Mouse (Mus musculus): ENCODE measurements around the gene Il31ra. TPM values are rescaled to one million over a fixed set of nuclear protein-coding genes. Genes with fewer than 3 reads are reported as not detected.
"Not testable (repeated sequence)": the region's sequence is repeated elsewhere in the genome, so short reads cannot be mapped to it uniquely, and the experiment has no call there.

The Il31ra gene
- polyA plus RNA-seq, 1 experiment from 2014 or later, result 0.13 TPM

- Histone ChIP-seq H3K4me3 (no peak overlapping the region), H3K36me3 (no peaks in the 10 kb centered on the region), H3K27me3 (ENCODE audit: insufficient read depth, poor library complexity, severe bottlenecking) (no peaks in the 10 kb centered on the region), H3K27ac (no peak overlapping the region), H3K4me1 (no peaks in the 10 kb centered on the region), H3K9me3 (no peaks in the 10 kb centered on the region)
- DNase-seq (ENCODE audit: low spot score), result no peak
Observed at GRCm38 (mm10) chr13:112589625-112590024, 4.5 kb downstream of the Il31ra start.

- Histone ChIP-seq H3K27ac (no peak overlapping the region), H3K36me3 (no peaks in the 10 kb centered on the region), H3K9me3 (no peaks in the 10 kb centered on the region), H3K4me1 (no peaks in the 10 kb centered on the region), H3K27me3 (ENCODE audit: insufficient read depth, poor library complexity, severe bottlenecking) (no peaks in the 10 kb centered on the region), H3K4me3 (no peak overlapping the region)
- 49% methylated on average over 7 of the region's 7 CpGs for WGBS
- DNase-seq (ENCODE audit: low spot score), result no peak
Observed at GRCm38 (mm10) chr13:112584556-112585237, 9.5 kb downstream of the Il31ra start.

- Histone ChIP-seq H3K27ac (no peak overlapping the region), H3K27me3 (ENCODE audit: insufficient read depth, poor library complexity, severe bottlenecking) (no peaks in the 10 kb centered on the region), H3K36me3 (no peaks in the 10 kb centered on the region), H3K9me3 (no peaks in the 10 kb centered on the region), H3K4me3 (no peak overlapping the region), H3K4me1 (no peaks in the 10 kb centered on the region)
- WGBS, result 87% methylated on average over 8 of the region's 8 CpGs
- DNase-seq (ENCODE audit: low spot score), result no peak
Observed at GRCm38 (mm10) chr13:112582291-112582690, 11.9 kb downstream of the Il31ra start.

- Histone ChIP-seq H3K27ac (no peak overlapping the region), H3K27me3 (ENCODE audit: insufficient read depth, poor library complexity, severe bottlenecking) (no peaks in the 10 kb centered on the region), H3K9me3 (no peaks in the 10 kb centered on the region), H3K36me3 (no peaks in the 10 kb centered on the region), H3K4me3 (no peak overlapping the region), H3K4me1 (no peaks in the 10 kb centered on the region)
- no peak for DNase-seq (ENCODE audit: low spot score)
- WGBS, result 84% methylated on average over 3 of the region's 3 CpGs
Observed at GRCm38 (mm10) chr13:112581796-112582195, 12.4 kb downstream of the Il31ra start.

GRCm38 (mm10) chr13:112580590-112581320 is 13.4 kb downstream of the Il31ra start:
- Histone ChIP-seq H3K27ac (no peak overlapping the region), H3K36me3 (no peaks in the 10 kb centered on the region), H3K27me3 (ENCODE audit: insufficient read depth, poor library complexity, severe bottlenecking) (no peaks in the 10 kb centered on the region), H3K9me3 (no peaks in the 10 kb centered on the region), H3K4me3 (no peak overlapping the region), H3K4me1 (no peaks in the 10 kb centered on the region)
- DNase-seq (ENCODE audit: low spot score), result no peak
- 53% methylated on average over 11 of the region's 11 CpGs for WGBS

- H3K27me3 ChIP-seq (ENCODE audit: insufficient read depth, poor library complexity, severe bottlenecking); H3K4me1 ChIP-seq; H3K9me3 ChIP-seq; H3K36me3 ChIP-seq; H3K27ac ChIP-seq; H3K4me3 ChIP-seq; DNase-seq (ENCODE audit: low spot score): not testable (repeated sequence)
- 94% methylated on average over 11 of the region's 11 CpGs for whole genome bisulfite sequencing
Observed at GRCm38 (mm10) chr13:112578041-112578440, 16.1 kb downstream of the Il31ra start.

- Histone ChIP-seq H3K27me3 (ENCODE audit: insufficient read depth, poor library complexity, severe bottlenecking) (no peaks in the 10 kb centered on the region), H3K4me1 (no peaks in the 10 kb centered on the region), H3K9me3 (no peaks in the 10 kb centered on the region), H3K36me3 (no peaks in the 10 kb centered on the region), H3K27ac (no peak overlapping the region), H3K4me3 (no peak overlapping the region)
- no peak for DNase-seq (ENCODE audit: low spot score)
Observed at GRCm38 (mm10) chr13:112573800-112574199, 20.4 kb downstream of the Il31ra start.

- H3K27me3 ChIP-seq (ENCODE audit: insufficient read depth, poor library complexity, severe bottlenecking), result no peaks in the 10 kb centered on the region
- DNase-seq (ENCODE audit: low spot score), result no peak
- no peak overlapping the region for H3K27ac ChIP-seq
- no peaks in the 10 kb centered on the region for H3K4me1 ChIP-seq
- no peak overlapping the region for H3K4me3 ChIP-seq
- H3K36me3 ChIP-seq, result no peaks in the 10 kb centered on the region
- 82% methylated on average over 5 of the region's 5 CpGs for WGBS
- H3K9me3 ChIP-seq, result no peaks in the 10 kb centered on the region
Observed at GRCm38 (mm10) chr13:112570768-112571167, 23.4 kb downstream of the Il31ra start.

- no peak for DNase-seq (ENCODE audit: low spot score)
- Histone ChIP-seq H3K4me3 (no peak overlapping the region), H3K27ac (no peak overlapping the region), H3K9me3 (no peaks in the 10 kb centered on the region), H3K36me3 (no peaks in the 10 kb centered on the region), H3K4me1 (no peaks in the 10 kb centered on the region), H3K27me3 (ENCODE audit: insufficient read depth, poor library complexity, severe bottlenecking) (no peaks in the 10 kb centered on the region)
- 64% methylated on average over 4 of the region's 4 CpGs for WGBS
Observed at GRCm38 (mm10) chr13:112569606-112570005, 24.6 kb downstream of the Il31ra start.

- no peaks in the 10 kb centered on the region for H3K36me3 ChIP-seq
- no peaks in the 10 kb centered on the region for H3K4me1 ChIP-seq
- WGBS, result 85% methylated on average over 6 of the region's 6 CpGs
- H3K27me3 ChIP-seq (ENCODE audit: insufficient read depth, poor library complexity, severe bottlenecking), result no peaks in the 10 kb centered on the region
- H3K4me3 ChIP-seq, result no peak overlapping the region
- H3K9me3 ChIP-seq, result no peaks in the 10 kb centered on the region
- no peak overlapping the region for H3K27ac ChIP-seq
- DNase-seq (ENCODE audit: low spot score), result no peak
Observed at GRCm38 (mm10) chr13:112560554-112561138, 33.5 kb downstream of the Il31ra start.

GRCm38 (mm10) chr13:112556501-112556900 is 37.7 kb downstream of the Il31ra start:
- no peaks in the 10 kb centered on the region for H3K4me1 ChIP-seq
- no peak overlapping the region for H3K4me3 ChIP-seq
- WGBS, result 54% methylated on average over 2 of the region's 2 CpGs
- H3K9me3 ChIP-seq, result no peaks in the 10 kb centered on the region
- no peak overlapping the region for H3K27ac ChIP-seq
- no peaks in the 10 kb centered on the region for H3K27me3 ChIP-seq (ENCODE audit: insufficient read depth, poor library complexity, severe bottlenecking)
- no peaks in the 10 kb centered on the region for H3K36me3 ChIP-seq
- no peak for DNase-seq (ENCODE audit: low spot score)

- H3K27me3 ChIP-seq (ENCODE audit: insufficient read depth, poor library complexity, severe bottlenecking), result no peaks in the 10 kb centered on the region
- no peak for DNase-seq (ENCODE audit: low spot score)
- H3K36me3 ChIP-seq, result no peaks in the 10 kb centered on the region
- WGBS, result 94% methylated on average over 5 of the region's 5 CpGs
- no peaks in the 10 kb centered on the region for H3K4me1 ChIP-seq
- H3K9me3 ChIP-seq, result no peaks in the 10 kb centered on the region
- H3K27ac ChIP-seq, result no peak overlapping the region
- no peak overlapping the region for H3K4me3 ChIP-seq
Observed at GRCm38 (mm10) chr13:112553304-112553703, 40.9 kb downstream of the Il31ra start.

GRCm38 (mm10) chr13:112551641-112552548 is 42.3 kb downstream of the Il31ra start:
- Histone ChIP-seq H3K27me3 (ENCODE audit: insufficient read depth, poor library complexity, severe bottlenecking) (no peaks in the 10 kb centered on the region), H3K4me1 (no peaks in the 10 kb centered on the region), H3K36me3 (no peaks in the 10 kb centered on the region), H3K4me3 (no peak overlapping the region), H3K27ac (no peak overlapping the region), H3K9me3 (no peaks in the 10 kb centered on the region)
- DNase-seq (ENCODE audit: low spot score), result no peak
- 63% methylated on average over 7 of the region's 7 CpGs for WGBS

Measured in heart, embryonic 10.5 days (tissue).